Mouse (Mus musculus): Measurements from ENCODE around the gene Ang2.

Ang2 gene

DNA sequence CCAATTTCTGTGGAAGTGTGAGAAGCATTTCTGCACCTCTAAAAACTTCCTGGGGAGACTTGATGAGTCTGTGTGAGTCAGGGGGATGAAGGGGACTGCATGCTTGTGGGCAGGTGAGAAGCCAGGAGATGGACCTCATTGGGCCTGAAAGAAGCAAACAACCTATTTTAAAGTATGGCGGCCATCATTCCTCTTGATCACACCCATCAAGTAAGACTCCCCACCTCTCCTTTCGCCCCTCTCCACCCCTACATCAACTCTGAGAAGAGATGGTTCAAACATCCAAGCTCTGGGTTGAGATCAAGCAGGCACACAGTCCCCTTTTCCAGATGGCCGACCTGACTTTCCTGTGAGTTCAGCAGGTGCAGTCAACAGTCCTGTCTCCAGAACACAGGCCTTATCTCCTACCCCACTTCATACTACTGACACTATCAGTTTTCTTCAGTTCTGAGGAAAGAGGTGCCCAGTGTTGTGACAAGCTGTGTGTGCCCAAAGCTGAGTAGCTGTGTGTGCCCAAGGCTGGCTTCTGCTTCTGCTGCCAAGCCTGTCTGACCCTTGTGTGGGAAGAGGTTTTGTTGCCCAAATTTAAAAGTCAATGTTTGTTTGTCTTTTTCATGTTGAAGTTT lies 48.6 kb downstream of the Ang2 start:
- no peak for DNase-seq

DNA sequence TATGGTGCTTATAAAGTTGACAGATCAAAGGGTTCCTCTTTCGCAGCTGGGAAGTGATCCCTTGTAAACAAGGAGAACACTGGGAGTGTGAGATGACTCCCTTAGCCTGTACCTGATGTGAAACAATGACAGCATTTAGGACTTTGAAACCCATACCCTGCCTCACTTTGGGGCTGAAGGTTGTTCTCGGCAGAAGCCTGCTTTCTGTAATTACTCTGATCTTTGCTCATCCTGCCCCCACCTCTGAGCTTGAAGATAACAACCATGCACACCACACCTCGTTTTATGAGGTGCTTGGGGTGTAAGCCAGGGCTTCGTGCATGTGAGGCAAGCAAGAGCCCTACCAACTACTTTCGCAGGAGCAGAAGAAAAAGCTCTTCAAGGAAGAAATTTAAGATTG lies 49.8 kb downstream of the Ang2 start:
- no peak for DNase-seq

- DNase-seq: no peak
Observed at GRCm38 (mm10) chr14:51148006-51148405, 50.9 kb downstream of the Ang2 start.

DNA sequence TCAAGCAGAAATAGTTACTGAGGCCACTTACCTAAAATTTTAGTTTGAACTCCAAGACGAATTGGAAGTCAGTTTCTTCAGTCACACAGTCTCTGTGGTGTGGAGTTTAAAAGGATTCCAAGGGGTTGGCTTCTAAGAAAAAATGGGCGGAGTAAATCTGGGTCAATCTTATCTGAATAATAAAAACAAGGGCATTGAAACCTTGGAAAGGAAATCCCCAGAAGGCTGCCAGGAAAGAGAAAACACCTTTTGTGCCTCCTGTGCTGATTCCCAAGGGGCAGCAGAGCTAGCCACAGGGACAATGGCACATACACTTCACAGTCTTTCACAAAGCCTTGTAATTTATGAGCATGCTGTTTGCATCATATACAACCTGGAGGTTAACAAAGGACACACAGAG lies 52.3 kb downstream of the Ang2 start, which contains the start of gene Rnase1:
Rnase1 (minus strand) TSS at position 101 of the 400 bp plus-strand sequence.
- DNase-seq: no peak

- DNase-seq: no peak
Observed at GRCm38 (mm10) chr14:51145521-51145920, 53.4 kb downstream of the Ang2 start.
